Mouse (Mus musculus) hindbrain, embryonic 16.5 days (tissue): ENCODE measurements around the gene Sp6. TPM values are rescaled to one million over a fixed set of nuclear protein-coding genes. Genes with fewer than 3 reads are reported as not detected.

Source experiments
- ATAC-seq: fragments of 200-750 bp; cut with Nextera tagmentation; 2 replicates; pipeline ENCODE4 v1.8.0; 2017; ENCODE audit warnings: moderate TSS enrichment, moderate library complexity
- H3K27ac ChIP-seq: fragments of 300-500 bp; sonication (generic); 2 replicates; pipeline ENCODE4 v1.5.1; 2014; ENCODE audit warnings: low read depth, mild to moderate bottlenecking, control low read depth, low read length, moderate library complexity
- H3K27me3 ChIP-seq: fragments of 300-500 bp; sonication (generic); replicated peaks from 2 replicates; pipeline ENCODE4 v1.6.1; 2014; ENCODE audit warnings: low read length; ENCODE audit not compliant: control insufficient read depth, insufficient read depth
- H3K36me3 ChIP-seq: fragments of 300-500 bp; sonication (generic); 2 replicates; pipeline ENCODE4 v1.6.1; 2014; ENCODE audit warnings: mild to moderate bottlenecking, low read length, moderate library complexity, mixed read lengths; ENCODE audit not compliant: control insufficient read depth, insufficient read depth
- H3K4me1 ChIP-seq: fragments of 300-500 bp; sonication (generic); 2 replicates; pipeline ENCODE4 v1.6.1; 2014; ENCODE audit warnings: low read depth, low read length; ENCODE audit not compliant: control insufficient read depth, insufficient read depth
- H3K4me2 ChIP-seq: fragments of 300-500 bp; sonication (generic); 2 replicates; pipeline ENCODE4 v1.6.1; 2014; ENCODE audit warnings: mild to moderate bottlenecking, low read length, control low read depth, moderate library complexity
- H3K4me3 ChIP-seq: fragments of 300-500 bp; sonication (generic); 2 replicates; pipeline ENCODE4 v1.5.1; 2014; ENCODE audit warnings: mild to moderate bottlenecking, low read length, control low read depth, moderate library complexity
- H3K9ac ChIP-seq: fragments of 300-500 bp; sonication (generic); 2 replicates; pipeline ENCODE4 v1.6.1; 2014; ENCODE audit warnings: low read depth, mild to moderate bottlenecking, control low read depth, low read length, moderate library complexity
- H3K9me3 ChIP-seq: fragments of 300-500 bp; sonication (generic); 2 replicates; pipeline ENCODE4 v1.6.1; 2014; ENCODE audit warnings: mild to moderate bottlenecking, low read length, moderate library complexity; ENCODE audit not compliant: control insufficient read depth
- WGBS: fragments of 180-500 bp; shearing (Covaris S2); extraction: QIAGEN DNeasy Blood & Tissue Kit; methylation state at CpG from one replicate; pipeline ENCODE4 v1.1.7; 2014; 5-methylcytosine and 5-hydroxymethylcytosine counted together
- polyA plus RNA-seq: library from polyadenylated mRNA; unstranded; fragments of >200 nt; fragmentation: Nextera tagmentation; extraction: Ambion mirVana; gene quantifications from 2 replicates; pipeline ENCODE4 v1.2.1, GENCODE M21; 2015

The Sp6 gene
- polyA plus RNA-seq, 1 experiment from 2014 or later = 0.35 TPM

DNA sequence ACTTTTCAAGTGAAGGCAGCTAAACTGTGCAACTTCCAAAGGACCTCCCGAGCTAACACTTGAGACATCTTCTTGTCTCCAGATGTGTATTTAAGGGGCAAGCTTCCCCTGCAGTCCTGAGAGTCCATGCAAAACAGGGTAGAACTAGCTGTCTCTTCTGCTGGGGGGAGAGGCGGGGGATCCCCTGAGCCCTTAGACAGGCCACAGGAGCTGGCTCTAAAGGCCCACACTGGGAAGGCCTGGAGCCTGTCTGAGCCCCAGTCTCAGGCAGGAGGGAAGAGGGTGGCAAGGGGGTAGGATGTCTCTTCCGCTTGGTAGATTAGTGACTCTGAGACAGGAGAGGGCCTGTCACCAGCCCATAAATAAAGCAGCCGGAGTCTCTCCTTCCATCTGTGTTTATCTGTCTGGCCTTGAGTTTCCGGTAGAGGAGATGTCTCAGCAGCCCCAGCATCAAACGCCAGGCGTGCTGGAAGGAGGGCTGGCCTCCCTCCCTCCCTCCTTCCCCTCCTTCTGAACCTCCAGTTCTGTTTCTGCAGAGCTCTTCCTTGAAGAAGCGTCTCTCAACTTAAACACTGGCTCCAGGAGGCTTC is 20.4 kb upstream of the Sp6 start:
- no peak for ATAC-seq
- Histone ChIP-seq H3K4me2 (no peak overlapping the region), H3K4me3 (no peak overlapping the region), H3K36me3 (no peaks in the 10 kb centered on the region), H3K4me1 (peaks cover 12% of the 10 kb centered on the region), H3K27me3 (no peaks in the 10 kb centered on the region), H3K9ac (no peak overlapping the region), H3K9me3 (no peaks in the 10 kb centered on the region), H3K27ac (no peak overlapping the region)
- 62% methylated on average over 8 of the region's 8 CpGs for WGBS

DNA sequence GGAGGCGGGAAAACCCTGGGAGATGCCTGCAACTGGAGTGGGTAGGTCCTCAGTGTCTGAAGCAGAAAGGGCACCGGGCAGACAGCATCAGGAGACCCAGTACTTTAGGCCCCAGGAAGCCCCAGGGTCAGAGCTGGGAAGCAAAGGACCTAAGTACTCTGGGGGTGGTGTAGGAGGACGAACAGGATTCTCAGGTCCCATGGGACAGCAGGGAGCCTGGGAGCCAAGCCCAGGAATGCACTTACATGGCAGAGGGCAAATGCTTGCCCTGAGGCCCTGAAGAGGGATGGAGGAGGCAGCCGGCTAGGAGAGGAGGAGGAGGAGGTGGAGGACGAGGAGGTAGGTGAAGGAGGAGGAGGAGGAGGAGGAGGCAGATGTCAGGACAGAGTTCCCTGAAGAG is 18.2 kb upstream of the Sp6 start:
- no peaks in the 10 kb centered on the region for H3K9me3 ChIP-seq
- peaks cover 7% of the 10 kb centered on the region for H3K4me1 ChIP-seq
- H3K27me3 ChIP-seq = no peaks in the 10 kb centered on the region
- no peak overlapping the region for H3K4me3 ChIP-seq
- no peaks in the 10 kb centered on the region for H3K36me3 ChIP-seq
- H3K4me2 ChIP-seq = no peak overlapping the region
- no peak overlapping the region for H3K27ac ChIP-seq
- no peak for ATAC-seq
- 30% methylated on average over 5 of the region's 5 CpGs for WGBS
- H3K9ac ChIP-seq = no peak overlapping the region

DNA sequence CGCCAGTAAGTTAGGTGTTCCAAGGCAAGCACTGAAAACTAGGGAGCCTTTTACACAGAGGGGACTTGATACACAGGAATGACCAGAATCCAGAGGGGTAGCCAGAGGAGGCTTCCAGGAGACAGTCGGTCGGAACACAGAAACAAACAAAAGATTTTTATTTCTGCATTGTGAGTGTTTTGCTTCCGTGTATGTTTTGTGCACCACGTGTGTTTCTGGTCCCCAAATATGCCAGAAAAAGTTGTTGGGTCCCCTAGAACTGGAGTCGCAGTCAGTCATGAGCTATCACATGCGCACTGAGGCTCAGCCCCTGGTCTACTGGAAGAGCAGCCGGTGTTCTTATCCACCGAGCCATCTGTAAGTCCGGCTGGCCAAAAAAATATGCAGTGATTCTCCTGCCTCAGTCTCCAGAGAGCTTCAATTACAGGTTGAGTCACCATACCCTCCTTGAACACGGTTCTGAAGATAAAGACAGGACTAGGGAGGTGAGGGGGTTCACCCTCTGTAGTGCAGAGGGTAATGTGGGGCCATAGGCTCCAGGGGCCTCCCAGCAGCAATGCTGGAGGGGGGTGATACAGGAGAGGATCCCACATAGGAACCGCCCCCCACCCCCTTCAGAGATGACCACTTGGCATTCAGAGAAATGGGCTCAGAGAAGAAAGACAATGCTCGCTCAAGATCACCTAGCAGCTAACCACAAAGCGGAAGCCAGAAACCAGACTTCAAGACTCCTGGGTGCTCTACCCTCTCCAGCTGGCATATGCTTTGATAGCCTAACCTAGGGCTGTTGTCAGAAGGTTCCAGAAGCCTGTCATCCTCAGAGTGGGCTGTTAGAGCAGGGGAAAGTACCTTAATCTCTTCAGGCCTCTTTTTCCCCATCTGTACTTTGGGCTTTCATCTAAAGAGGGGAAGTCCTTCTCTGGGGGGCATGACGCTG is 17.1 kb upstream of the Sp6 start:
- no peaks in the 10 kb centered on the region; the same call in 1 of the 2 replicates for H3K27me3 ChIP-seq
- WGBS = 79% methylated on average over 15 of the region's 15 CpGs
- peaks cover 7% of the 10 kb centered on the region for H3K4me1 ChIP-seq
- H3K36me3 ChIP-seq = no peaks in the 10 kb centered on the region
- H3K9ac ChIP-seq = no peak overlapping the region
- no peak for ATAC-seq
- H3K27ac ChIP-seq = no peak overlapping the region
- H3K4me3 ChIP-seq = no peak overlapping the region
- H3K4me2 ChIP-seq = no peak overlapping the region
- no peaks in the 10 kb centered on the region for H3K9me3 ChIP-seq

DNA sequence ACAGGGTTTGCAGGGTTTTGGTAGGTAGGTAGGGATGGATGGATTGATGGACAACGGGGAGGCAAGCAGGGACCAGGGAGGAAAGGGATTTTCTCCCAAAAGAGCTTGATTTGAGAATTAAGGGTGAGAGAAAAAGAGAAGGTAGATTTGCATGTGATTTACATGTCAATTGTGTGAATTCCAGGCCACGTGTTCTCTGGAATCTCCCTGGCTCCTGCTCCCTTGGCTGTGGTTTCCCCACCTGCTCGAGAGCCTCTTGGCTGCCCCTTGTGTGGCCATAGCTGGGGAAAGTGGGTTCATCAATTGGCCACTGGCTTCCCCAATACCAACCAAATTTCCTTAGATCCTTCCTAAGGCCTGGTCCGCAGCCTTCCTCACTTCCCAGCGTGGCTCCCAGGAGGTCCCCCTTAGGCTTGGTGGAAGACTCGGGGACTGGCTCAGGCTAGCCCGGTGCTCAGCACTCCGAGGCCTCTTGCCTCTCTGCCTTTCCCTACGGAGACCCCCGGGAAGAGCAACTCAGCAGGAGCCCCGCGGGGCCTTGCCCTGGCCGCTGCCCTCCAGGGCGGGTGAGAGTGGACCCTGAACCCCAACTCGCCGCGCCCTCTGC is 16.3 kb upstream of the Sp6 start:
- peak overlapping the region; percentile 36 for H3K4me3 ChIP-seq
- 9% methylated on average over 17 of the region's 17 CpGs for WGBS

DNA sequence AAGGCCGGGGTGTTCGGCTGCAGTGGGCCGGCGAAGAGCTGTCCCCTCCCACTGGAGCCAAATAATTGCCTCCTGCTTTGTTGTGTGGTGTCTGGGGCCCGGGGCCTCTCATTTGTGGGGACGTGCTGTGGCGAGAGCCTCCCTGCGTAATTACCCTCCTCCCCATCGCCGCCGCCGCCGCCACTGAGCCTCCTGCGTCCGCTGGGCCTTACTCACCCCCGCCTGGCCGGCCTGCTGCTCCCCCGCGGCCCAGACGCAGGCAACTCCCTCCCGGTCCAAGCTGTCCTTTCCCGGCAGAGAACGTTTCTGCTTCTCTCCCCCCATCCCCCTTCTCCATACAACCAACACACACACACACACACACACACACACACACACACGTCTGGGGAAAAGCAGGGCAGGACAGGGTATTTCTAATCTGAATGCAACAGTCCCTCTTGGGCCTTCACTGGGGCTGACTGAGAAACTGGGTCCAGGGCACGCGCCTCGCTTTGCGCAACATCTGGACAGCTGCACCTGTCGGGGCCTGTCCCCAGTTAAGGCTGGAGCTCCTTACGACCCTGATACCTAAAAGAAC is 15.7 kb upstream of the Sp6 start:
- H3K9me3 ChIP-seq = no peaks in the 10 kb centered on the region
- 3% methylated on average over 30 of the region's 30 CpGs for WGBS
- peak; percentile 45; the same call in 1 of the 2 replicates for ATAC-seq
- peak overlapping the region; percentile 63 for H3K4me2 ChIP-seq
- H3K9ac ChIP-seq = peak overlapping the region; percentile 67
- H3K27ac ChIP-seq = no peak overlapping the region
- H3K27me3 ChIP-seq = no peaks in the 10 kb centered on the region; the same call in 1 of the 2 replicates
- H3K4me1 ChIP-seq = peaks cover 7% of the 10 kb centered on the region
- H3K36me3 ChIP-seq = no peaks in the 10 kb centered on the region
- peak overlapping the region; percentile 36 for H3K4me3 ChIP-seq

More for the DNA sequence above, 16.3 kb upstream of the Sp6 start:
- Histone ChIP-seq H3K4me2 (peak overlapping the region; percentile 63), H3K4me1 (peaks cover 7% of the 10 kb centered on the region), H3K9ac (peak overlapping the region; percentile 67), H3K27me3 (no peaks in the 10 kb centered on the region; the same call in 1 of the 2 replicates), H3K27ac (no peak overlapping the region), H3K9me3 (no peaks in the 10 kb centered on the region), H3K36me3 (no peaks in the 10 kb centered on the region)
- no peak for ATAC-seq

DNA sequence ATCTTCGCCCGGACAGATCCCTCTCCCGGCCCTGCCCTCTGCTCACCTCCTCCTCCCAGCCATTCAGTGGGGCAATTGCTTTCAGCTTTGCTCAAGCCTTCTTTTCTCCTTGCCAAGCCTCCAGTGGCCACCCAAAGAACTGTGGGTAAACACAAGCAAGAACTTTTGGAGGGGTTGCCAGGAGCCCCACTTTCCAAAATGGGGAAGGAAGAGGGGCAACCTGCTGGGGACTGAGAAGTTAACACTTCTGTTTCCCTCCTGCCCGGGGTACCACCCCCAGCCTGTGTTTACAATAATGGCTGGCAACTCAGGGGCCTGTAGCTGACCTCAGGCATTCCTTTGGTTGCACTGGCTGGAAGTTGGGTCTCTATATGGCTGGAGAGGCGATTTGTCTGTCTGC is 10.0 kb upstream of the Sp6 start:
- H3K27me3 ChIP-seq = no peaks in the 10 kb centered on the region; the same call in 1 of the 2 replicates
- WGBS = 36% methylated on average over 5 of the region's 5 CpGs
- H3K27ac ChIP-seq = no peak overlapping the region
- H3K4me2 ChIP-seq = no peak overlapping the region
- no peaks in the 10 kb centered on the region for H3K9me3 ChIP-seq
- no peak overlapping the region for H3K4me3 ChIP-seq
- no peak overlapping the region for H3K9ac ChIP-seq
- no peak for ATAC-seq
- no peaks in the 10 kb centered on the region for H3K36me3 ChIP-seq
- no peaks in the 10 kb centered on the region for H3K4me1 ChIP-seq

DNA sequence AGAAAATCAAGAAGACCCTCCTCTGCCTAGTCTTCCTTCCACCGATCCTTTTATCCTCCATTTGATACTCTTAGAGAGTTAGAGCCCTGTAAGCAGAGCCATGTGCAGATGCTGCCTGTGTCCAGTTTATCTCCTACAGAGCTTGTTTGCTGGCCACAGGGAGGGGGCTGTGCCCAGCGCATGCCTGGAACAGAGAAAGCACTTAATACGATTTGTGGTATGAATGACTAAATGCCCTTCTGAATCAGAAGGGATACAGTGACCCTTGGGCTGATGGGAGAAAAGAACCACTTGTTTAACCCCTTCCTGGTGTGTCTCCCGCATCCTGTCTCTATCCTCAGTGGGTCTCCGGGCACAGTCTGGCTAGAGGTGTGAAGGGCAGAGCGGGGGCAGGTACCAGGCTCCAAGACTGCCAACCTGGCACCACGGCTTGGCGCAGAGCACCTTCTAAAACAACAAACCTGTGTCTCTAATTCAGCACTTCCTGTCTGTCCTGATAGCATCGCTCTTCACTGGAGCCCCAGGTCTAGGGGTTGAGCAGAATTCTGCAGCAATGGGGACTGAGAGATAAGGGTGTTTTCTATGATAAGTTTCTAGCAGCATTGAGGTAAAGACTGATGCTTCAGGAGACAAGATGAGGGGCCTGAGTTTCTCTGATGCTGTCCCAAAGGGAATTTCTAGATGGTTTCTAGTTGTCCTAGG is 6.0 kb upstream of the Sp6 start:
- H3K9me3 ChIP-seq = no peaks in the 10 kb centered on the region
- no peaks in the 10 kb centered on the region for H3K4me1 ChIP-seq
- H3K4me2 ChIP-seq = no peak overlapping the region
- 77% methylated on average over 9 of the region's 9 CpGs for WGBS
- ATAC-seq = no peak
- H3K4me3 ChIP-seq = no peak overlapping the region
- no peak overlapping the region for H3K9ac ChIP-seq
- H3K27me3 ChIP-seq = no peaks in the 10 kb centered on the region; the same call in none of the 2 replicates
- no peak overlapping the region for H3K27ac ChIP-seq
- no peaks in the 10 kb centered on the region for H3K36me3 ChIP-seq

DNA sequence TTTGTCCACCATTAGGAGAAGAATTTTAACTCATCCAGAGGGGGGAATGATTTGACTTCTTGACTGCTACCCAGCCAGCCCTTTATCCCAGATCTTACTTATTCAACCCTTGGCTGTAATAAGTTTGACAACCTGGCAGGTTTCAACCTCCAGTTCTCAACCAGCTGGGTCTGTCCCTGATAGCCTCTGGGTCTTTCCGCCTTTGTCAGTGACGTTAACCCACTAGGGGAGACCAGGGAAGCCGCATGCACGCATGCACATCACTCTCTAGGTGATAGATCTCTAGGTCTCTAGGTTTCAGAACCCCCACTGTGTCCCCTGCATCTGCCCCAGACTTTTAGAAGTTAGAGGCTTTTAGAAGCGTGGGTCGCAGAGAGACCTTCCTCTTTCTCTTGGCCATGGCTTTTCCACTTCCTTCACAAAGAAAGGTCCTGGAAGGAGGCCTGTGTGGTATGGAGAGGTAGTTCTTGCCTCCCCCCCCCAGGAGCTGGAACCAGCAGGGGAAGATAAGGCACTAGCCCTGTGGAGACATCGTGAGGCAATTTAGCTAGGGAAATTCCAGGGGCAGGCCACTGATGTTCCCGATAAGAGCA is 3.9 kb upstream of the Sp6 start:
- Histone ChIP-seq H3K4me3 (no peak overlapping the region), H3K27me3 (peaks cover 7% of the 10 kb centered on the region), H3K27ac (no peak overlapping the region), H3K9ac (no peak overlapping the region), H3K4me1 (no peaks in the 10 kb centered on the region), H3K4me2 (no peak overlapping the region), H3K9me3 (no peaks in the 10 kb centered on the region), H3K36me3 (no peaks in the 10 kb centered on the region)
- no peak for ATAC-seq
- 59% methylated on average over 8 of the region's 8 CpGs for WGBS
